Mouse (Mus musculus): ENCODE measurements at regions not wholly inside any gene's neighbourhood (a gene's known extent, or its start where the extent isn't known, plus 50 kb on each side); places are given as distances from the start of the nearest gene placed in this dataset.

DNA sequence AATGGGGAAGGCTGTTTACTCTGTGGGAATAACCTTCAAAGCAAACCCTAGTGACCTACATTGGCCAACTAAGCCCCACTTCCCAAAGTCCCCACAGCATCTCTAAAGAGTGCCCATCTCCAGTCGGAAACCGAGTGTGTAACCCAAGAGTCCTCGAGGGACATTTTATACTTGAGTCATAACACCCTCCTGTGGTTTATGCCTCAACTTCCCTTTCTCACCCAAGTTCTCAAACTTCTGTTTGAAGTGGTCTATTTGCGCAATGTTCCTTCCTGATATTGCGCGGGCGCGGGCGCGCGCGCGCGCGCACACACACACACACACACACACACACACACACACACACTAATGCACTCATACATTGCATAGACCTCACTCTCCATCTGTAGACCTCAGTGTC is 104.6 kb downstream of the Gm9376 start:
- TF ChIP-seq CTCF (IDR thresholded peaks at IDR 0.05; ENCODE audit: low read depth, low read length), result no peak
- no peak for TF ChIP-seq POLR2AphosphoS5 (IDR thresholded peaks at IDR 0.05; ENCODE audit: insufficient replicate concordance, low read depth, low read length)
